18 mouse cellular contexts compared by ENCODE assay signal in genomic region chr12:92062731-92063130, GRCm38 (mm10).
"Had no signal": no experiment of that assay in that cellular context is flagged by ENCODE, and none has a peak within 500 bp of the region (broad histone marks: within the 10 kb centered on the region; RNA-seq: fewer than 3 reads in every experiment).

No protein-coding gene starts in this region.

- H3K36me3 ChIP-seq: liver, embryonic 15.5 days; lung, embryonic 15.5 days; midbrain, embryonic 13.5 days; midbrain, embryonic 15.5 days; neural tube, embryonic 12.5 days had no signal

- DNase-seq: liver, postnatal 0 days; lung, adult 2 months; lung, postnatal 14 days; lung, postnatal 36 days; right cerebral cortex, postnatal 25 days; right cerebral cortex, postnatal 4 days; spleen, adult 18-20 months; thymus, adult 18-20 months; thymus, postnatal 25 days; thymus, postnatal 4 days had no signal

- H3K27me3 ChIP-seq: liver, embryonic 15.5 days; lung, embryonic 15.5 days; midbrain, embryonic 13.5 days; midbrain, embryonic 15.5 days; neural tube, embryonic 12.5 days had no signal

- H3K4me1 ChIP-seq: liver, embryonic 15.5 days; lung, embryonic 15.5 days; midbrain, embryonic 13.5 days; midbrain, embryonic 15.5 days; neural tube, embryonic 12.5 days had no signal

- H3K9me3 ChIP-seq: liver, embryonic 15.5 days; lung, embryonic 15.5 days; midbrain, embryonic 13.5 days; midbrain, embryonic 15.5 days; neural tube, embryonic 12.5 days had no signal

- H3K4me2 ChIP-seq: liver, embryonic 15.5 days; lung, embryonic 15.5 days; midbrain, embryonic 11.5 days; midbrain, embryonic 13.5 days; midbrain, embryonic 15.5 days; neural tube, embryonic 12.5 days had no signal

- H3K9ac ChIP-seq: liver, embryonic 15.5 days; liver, postnatal 0 days; lung, embryonic 15.5 days; midbrain, embryonic 13.5 days; midbrain, embryonic 15.5 days; neural tube, embryonic 12.5 days had no signal

- ATAC-seq: liver, postnatal 0 days; lung, postnatal 0 days; midbrain, embryonic 13.5 days; midbrain, embryonic 15.5 days had no signal

- H3K4me3 ChIP-seq: liver, embryonic 15.5 days; lung, embryonic 15.5 days; midbrain, embryonic 13.5 days; midbrain, embryonic 15.5 days; neural tube, embryonic 12.5 days had no signal

- H3K27ac ChIP-seq: liver, embryonic 15.5 days; lung, embryonic 15.5 days; macrophage; midbrain, embryonic 13.5 days; midbrain, embryonic 15.5 days; neural tube, embryonic 12.5 days had no signal
